Mouse (Mus musculus): ENCODE results near the gene Idh3b.

- no peak for TF ChIP-seq CTCF (IDR thresholded peaks at IDR 0.05; ENCODE audit: control insufficient read depth, insufficient read depth, insufficient read length)
- TF ChIP-seq CEBPB (IDR thresholded peaks at IDR 0.05; ENCODE audit: low read depth), result no peak
- no peak for TF ChIP-seq FOSL1 (IDR thresholded peaks at IDR 0.05; ENCODE audit: insufficient read depth, low read length, poor library complexity, severe bottlenecking)
- no peak for TF ChIP-seq MYOG (IDR thresholded peaks at IDR 0.05; ENCODE audit: control insufficient read depth, extremely low read depth, insufficient read length)
- TF ChIP-seq MYOD1 (IDR thresholded peaks at IDR 0.05; ENCODE audit: control insufficient read depth, insufficient read length, low read depth), result no peak
Observed at GRCm38 (mm10) chr2:130280818-130281217, 3.5 kb downstream of the Idh3b start.
